Mouse (Mus musculus) limb, embryonic 15.5 days (tissue): ENCODE measurements around the gene Epha4. TPM values are rescaled to one million over a fixed set of nuclear protein-coding genes. Genes with fewer than 3 reads are reported as not detected.

Source experiments
- ATAC-seq: fragments of 200-750 bp; cut with Nextera tagmentation; 2 replicates; pipeline ENCODE4 v1.8.0; 2017; ENCODE audit warnings: low read depth, moderate TSS enrichment; ENCODE audit not compliant: insufficient number of reproducible peaks, low FRiP score, low TSS enrichment
- H3K27ac ChIP-seq: fragments of 300-500 bp; sonication (generic); 2 replicates; pipeline ENCODE4 v1.5.1; 2015; ENCODE audit warnings: moderate library complexity, mild to moderate bottlenecking, inconsistent platforms
- H3K27me3 ChIP-seq: fragments of 300-500 bp; sonication (generic); 2 replicates; pipeline ENCODE4 v1.6.1; 2015; ENCODE audit warnings: inconsistent platforms
- H3K36me3 ChIP-seq: fragments of 300-500 bp; sonication (generic); 2 replicates; pipeline ENCODE4 v1.6.1; 2015; ENCODE audit warnings: inconsistent platforms
- H3K4me1 ChIP-seq: fragments of 300-500 bp; sonication (generic); 2 replicates; pipeline ENCODE4 v1.6.1; 2015; ENCODE audit warnings: inconsistent platforms
- H3K4me2 ChIP-seq: fragments of 300-500 bp; sonication (generic); 2 replicates; pipeline ENCODE4 v1.6.1; 2015; ENCODE audit warnings: mild to moderate bottlenecking, inconsistent platforms
- H3K4me3 ChIP-seq: fragments of 300-500 bp; sonication (generic); 2 replicates; pipeline ENCODE4 v1.5.1; 2015; ENCODE audit warnings: mild to moderate bottlenecking, inconsistent platforms
- H3K9ac ChIP-seq: fragments of 300-500 bp; sonication (generic); 2 replicates; pipeline ENCODE4 v1.6.1; 2015; ENCODE audit warnings: inconsistent platforms
- H3K9me3 ChIP-seq: fragments of 300-500 bp; sonication (generic); 2 replicates; pipeline ENCODE4 v1.6.1; 2016; ENCODE audit warnings: inconsistent platforms
- WGBS: fragments of 180-500 bp; shearing (Covaris S2); methylation state at CpG from one replicate; pipeline ENCODE4 v1.1.7; 2015; 5-methylcytosine and 5-hydroxymethylcytosine counted together
- polyA plus RNA-seq: library from polyadenylated mRNA; unstranded; fragments of >200 nt; fragmentation: Nextera tagmentation; extraction: Ambion mirVana; gene quantifications from 2 replicates; pipeline ENCODE4 v1.2.1, GENCODE M21; 2015

Gene Epha4
- polyA plus RNA-seq, 1 experiment from 2014 or later = 39.0 TPM

- no peaks in the 10 kb centered on the region for H3K27me3 ChIP-seq
- ATAC-seq = no peak
- WGBS = 24% methylated on average over 7 of the region's 7 CpGs
- no peaks in the 10 kb centered on the region for H3K36me3 ChIP-seq
- peaks cover 22% of the 10 kb centered on the region for H3K4me1 ChIP-seq
- no peaks in the 10 kb centered on the region for H3K9me3 ChIP-seq
- H3K27ac ChIP-seq = no peak overlapping the region
- no peak overlapping the region for H3K9ac ChIP-seq
- no peak overlapping the region for H3K4me2 ChIP-seq
- no peak overlapping the region for H3K4me3 ChIP-seq
Observed at GRCm38 (mm10) chr1:77495790-77496158, 19.1 kb downstream of the Epha4 start.

- H3K4me3 ChIP-seq = no peak overlapping the region
- no peak overlapping the region for H3K27ac ChIP-seq
- no peaks in the 10 kb centered on the region for H3K36me3 ChIP-seq
- no peaks in the 10 kb centered on the region for H3K27me3 ChIP-seq
- no peak overlapping the region for H3K9ac ChIP-seq
- no peak overlapping the region for H3K4me2 ChIP-seq
- 51% methylated on average over 10 of the region's 10 CpGs for WGBS
- peaks cover 22% of the 10 kb centered on the region for H3K4me1 ChIP-seq
- no peak for ATAC-seq
- no peaks in the 10 kb centered on the region for H3K9me3 ChIP-seq
Observed at GRCm38 (mm10) chr1:77495030-77495789, 19.7 kb downstream of the Epha4 start.

GRCm38 (mm10) chr1:77493841-77494635, 20.9 kb downstream of the Epha4 start:
- no peaks in the 10 kb centered on the region for H3K9me3 ChIP-seq
- H3K4me1 ChIP-seq = peaks cover 22% of the 10 kb centered on the region
- no peak overlapping the region for H3K4me3 ChIP-seq
- H3K36me3 ChIP-seq = no peaks in the 10 kb centered on the region
- whole genome bisulfite sequencing = 57% methylated on average over 10 of the region's 10 CpGs
- no peak for ATAC-seq
- no peaks in the 10 kb centered on the region for H3K27me3 ChIP-seq
- no peak overlapping the region for H3K27ac ChIP-seq
- no peak overlapping the region for H3K9ac ChIP-seq
- H3K4me2 ChIP-seq = no peak overlapping the region

- no peak overlapping the region for H3K4me3 ChIP-seq
- 93% methylated on average over 6 of the region's 6 CpGs for WGBS
- no peak overlapping the region for H3K27ac ChIP-seq
- no peaks in the 10 kb centered on the region for H3K27me3 ChIP-seq
- peaks cover 10% of the 10 kb centered on the region; the same call in 1 of the 2 replicates for H3K4me1 ChIP-seq
- H3K4me2 ChIP-seq = no peak overlapping the region
- H3K36me3 ChIP-seq = no peaks in the 10 kb centered on the region
- no peak overlapping the region for H3K9ac ChIP-seq
- ATAC-seq = no peak
- no peaks in the 10 kb centered on the region for H3K9me3 ChIP-seq
Observed at GRCm38 (mm10) chr1:77490166-77490565, 24.7 kb downstream of the Epha4 start.

GRCm38 (mm10) chr1:77489387-77489786, 25.5 kb downstream of the Epha4 start:
- Histone ChIP-seq H3K4me2 (no peak overlapping the region), H3K27me3 (no peaks in the 10 kb centered on the region), H3K36me3 (no peaks in the 10 kb centered on the region), H3K9ac (no peak overlapping the region), H3K4me1 (peaks cover 8% of the 10 kb centered on the region; the same call in 1 of the 2 replicates), H3K4me3 (no peak overlapping the region), H3K9me3 (no peaks in the 10 kb centered on the region), H3K27ac (no peak overlapping the region)
- 66% methylated on average over 7 of the region's 7 CpGs for WGBS
- ATAC-seq = no peak

- Histone ChIP-seq H3K4me2 (no peak overlapping the region), H3K27me3 (no peaks in the 10 kb centered on the region), H3K4me1 (peaks cover 4% of the 10 kb centered on the region; the same call in 1 of the 2 replicates), H3K27ac (no peak overlapping the region), H3K4me3 (no peak overlapping the region), H3K36me3 (no peaks in the 10 kb centered on the region), H3K9ac (no peak overlapping the region), H3K9me3 (no peaks in the 10 kb centered on the region)
- ATAC-seq = no peak
- WGBS = 81% methylated on average over 13 of the region's 13 CpGs
Observed at GRCm38 (mm10) chr1:77487856-77488462, 26.9 kb downstream of the Epha4 start.

GRCm38 (mm10) chr1:77484766-77485596, 29.9 kb downstream of the Epha4 start:
- no peak overlapping the region for H3K4me3 ChIP-seq
- 75% methylated on average over 6 of the region's 6 CpGs for WGBS
- H3K9me3 ChIP-seq = no peaks in the 10 kb centered on the region
- no peaks in the 10 kb centered on the region for H3K27me3 ChIP-seq
- no peak overlapping the region for H3K4me2 ChIP-seq
- H3K9ac ChIP-seq = no peak overlapping the region
- no peak for ATAC-seq
- H3K4me1 ChIP-seq = 0 out of 2 replicates have a peak, but pooled peaks cover 4% of the 10 kb centered on the region
- no peaks in the 10 kb centered on the region for H3K36me3 ChIP-seq
- H3K27ac ChIP-seq = no peak overlapping the region

- 77% methylated on average over 3 of the region's 3 CpGs for WGBS
- peaks cover 14% of the 10 kb centered on the region; the same call in 1 of the 2 replicates for H3K4me1 ChIP-seq
Observed at GRCm38 (mm10) chr1:77475808-77476413, 39.0 kb downstream of the Epha4 start.

GRCm38 (mm10) chr1:77473446-77474376, 41.2 kb downstream of the Epha4 start:
- H3K9me3 ChIP-seq = no peaks in the 10 kb centered on the region
- 46% methylated on average over 12 of the region's 12 CpGs for WGBS
- no peak overlapping the region for H3K4me3 ChIP-seq
- H3K27ac ChIP-seq = no peak overlapping the region
- H3K27me3 ChIP-seq = no peaks in the 10 kb centered on the region
- H3K4me2 ChIP-seq = no peak overlapping the region
- H3K36me3 ChIP-seq = no peaks in the 10 kb centered on the region
- H3K9ac ChIP-seq = no peak overlapping the region
- ATAC-seq = no peak
- peaks cover 19% of the 10 kb centered on the region for H3K4me1 ChIP-seq

More at GRCm38 (mm10) chr1:77475808-77476413, 39.0 kb downstream of the Epha4 start:
- H3K4me2 ChIP-seq = no peak overlapping the region
- no peak overlapping the region for H3K4me3 ChIP-seq
- H3K9ac ChIP-seq = no peak overlapping the region
- H3K27me3 ChIP-seq = no peaks in the 10 kb centered on the region
- no peak for ATAC-seq
- H3K36me3 ChIP-seq = no peaks in the 10 kb centered on the region
- H3K27ac ChIP-seq = no peak overlapping the region
- no peaks in the 10 kb centered on the region for H3K9me3 ChIP-seq

GRCm38 (mm10) chr1:77472566-77472965, 42.3 kb downstream of the Epha4 start:
- no peaks in the 10 kb centered on the region for H3K9me3 ChIP-seq
- no peak overlapping the region for H3K9ac ChIP-seq
- ATAC-seq = no peak
- no peaks in the 10 kb centered on the region for H3K27me3 ChIP-seq
- no peaks in the 10 kb centered on the region for H3K36me3 ChIP-seq
- H3K4me1 ChIP-seq = peaks cover 19% of the 10 kb centered on the region
- H3K27ac ChIP-seq = no peak overlapping the region
- 79% methylated on average over 2 of the region's 2 CpGs for WGBS
- no peak overlapping the region for H3K4me3 ChIP-seq
- H3K4me2 ChIP-seq = no peak overlapping the region
